Mouse (Mus musculus) cerebellum, adult 8-10 months (tissue): ENCODE results near the gene Agr2.

Experiments
- DNase-seq: peaks from one replicate; pipeline ENCODE4 v3.0.0; 2022

Gene Agr2

GRCm38 (mm10) chr12:36027171-36027570 lies 34.5 kb downstream of the Agr2 start:
- DNase-seq: no peak

GRCm38 (mm10) chr12:36028968-36029645 lies 36.4 kb downstream of the Agr2 start:
- DNase-seq: no peak

GRCm38 (mm10) chr12:36029687-36030086 lies 37.0 kb downstream of the Agr2 start:
- no peak for DNase-seq

- no peak for DNase-seq
Observed at GRCm38 (mm10) chr12:36030660-36031363, 38.1 kb downstream of the Agr2 start.

- DNase-seq: no peak
Observed at GRCm38 (mm10) chr12:36032419-36032818, 39.7 kb downstream of the Agr2 start.

- DNase-seq: no peak
Observed at GRCm38 (mm10) chr12:36035501-36035900, 42.8 kb downstream of the Agr2 start.

GRCm38 (mm10) chr12:36036121-36036520 lies 43.4 kb downstream of the Agr2 start:
- no peak for DNase-seq

GRCm38 (mm10) chr12:36036776-36037175 lies 44.1 kb downstream of the Agr2 start:
- DNase-seq: no peak

GRCm38 (mm10) chr12:36039541-36040084 lies 46.9 kb downstream of the Agr2 start:
- no peak for DNase-seq

GRCm38 (mm10) chr12:36040571-36041280 lies 48.0 kb downstream of the Agr2 start:
- DNase-seq: no peak

- no peak for DNase-seq
Observed at GRCm38 (mm10) chr12:36041281-36041589, 48.5 kb downstream of the Agr2 start.

GRCm38 (mm10) chr12:36041703-36042347 lies 49.1 kb downstream of the Agr2 start:
- peak; percentile 72 for DNase-seq

- peak; percentile 92 for DNase-seq
Observed at GRCm38 (mm10) chr12:36042348-36042778, 49.7 kb downstream of the Agr2 start, which contains the start of gene Tspan13. TSS of gene Tspan13 (minus strand) at chr12:36042500.

GRCm38 (mm10) chr12:36044691-36045090 lies 52.0 kb downstream of the Agr2 start:
- no peak for DNase-seq

GRCm38 (mm10) chr12:36046196-36046595 lies 53.5 kb downstream of the Agr2 start:
- no peak for DNase-seq

GRCm38 (mm10) chr12:36047593-36047992 lies 54.9 kb downstream of the Agr2 start:
- no peak for DNase-seq

GRCm38 (mm10) chr12:36050276-36050675 lies 57.6 kb downstream of the Agr2 start:
- no peak for DNase-seq
